Mouse (Mus musculus): ENCODE measurements around the gene Olfr1416. TPM values are rescaled to one million over a fixed set of nuclear protein-coding genes. Genes with fewer than 3 reads are reported as not detected.

Gene Olfr1416
- polyA plus RNA-seq, 1 experiment, result not detected

DNA sequence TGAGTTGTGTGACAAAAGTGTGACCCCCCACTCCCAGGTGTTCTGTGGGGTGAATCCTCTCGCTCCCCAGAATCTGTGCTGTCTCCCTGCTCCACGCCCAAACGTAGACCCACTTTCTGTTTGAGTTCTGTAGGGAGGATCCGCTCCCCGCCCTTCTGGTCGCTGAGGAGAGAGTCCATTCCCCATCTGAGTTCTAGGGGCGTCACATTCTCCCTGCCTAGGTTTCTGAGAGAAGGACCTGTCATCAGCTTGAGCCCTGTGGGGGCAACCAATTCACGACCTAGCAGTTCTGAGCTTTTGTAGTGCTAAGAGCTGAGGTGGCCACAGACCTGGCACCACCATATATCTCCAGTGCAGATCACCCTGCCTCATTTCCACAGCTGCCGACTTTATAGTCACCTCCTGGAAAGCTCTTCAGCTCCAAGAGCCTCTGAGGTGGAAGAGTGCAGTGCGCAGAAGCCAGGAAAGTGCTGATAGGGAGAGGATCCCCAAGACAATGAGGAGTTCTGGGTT, 10.8 kb downstream of the Olfr1416 start:
- TF ChIP-seq POLR2A (IDR thresholded peaks at IDR 0.05; ENCODE audit: low read depth, low read length), result no peak
- no peak for TF ChIP-seq CTCF (IDR thresholded peaks at IDR 0.05; ENCODE audit: extremely low read depth, insufficient read length, insufficient replicate concordance, low read depth, low read length)
- H3K27ac ChIP-seq (ENCODE audit: insufficient read depth, low read depth, low read length), result peak overlapping the region; percentile 51
- WGBS, result under 1% methylated on average over 10 of the region's 10 CpGs
- peaks cover 5% of the 10 kb centered on the region; the same call in 1 of the 2 replicates for H3K4me1 ChIP-seq (ENCODE audit: control insufficient read depth, insufficient read depth, insufficient read length, low read length)
- peak overlapping the region; percentile 81 for H3K4me3 ChIP-seq (ENCODE audit: low read depth, low read length)
- H3K36me3 ChIP-seq (ENCODE audit: control insufficient read depth, insufficient read depth, low read length), result peaks cover 15% of the 10 kb centered on the region
- H3K27me3 ChIP-seq (ENCODE audit: control insufficient read depth, insufficient read depth, low read length), result no peaks in the 10 kb centered on the region

DNA sequence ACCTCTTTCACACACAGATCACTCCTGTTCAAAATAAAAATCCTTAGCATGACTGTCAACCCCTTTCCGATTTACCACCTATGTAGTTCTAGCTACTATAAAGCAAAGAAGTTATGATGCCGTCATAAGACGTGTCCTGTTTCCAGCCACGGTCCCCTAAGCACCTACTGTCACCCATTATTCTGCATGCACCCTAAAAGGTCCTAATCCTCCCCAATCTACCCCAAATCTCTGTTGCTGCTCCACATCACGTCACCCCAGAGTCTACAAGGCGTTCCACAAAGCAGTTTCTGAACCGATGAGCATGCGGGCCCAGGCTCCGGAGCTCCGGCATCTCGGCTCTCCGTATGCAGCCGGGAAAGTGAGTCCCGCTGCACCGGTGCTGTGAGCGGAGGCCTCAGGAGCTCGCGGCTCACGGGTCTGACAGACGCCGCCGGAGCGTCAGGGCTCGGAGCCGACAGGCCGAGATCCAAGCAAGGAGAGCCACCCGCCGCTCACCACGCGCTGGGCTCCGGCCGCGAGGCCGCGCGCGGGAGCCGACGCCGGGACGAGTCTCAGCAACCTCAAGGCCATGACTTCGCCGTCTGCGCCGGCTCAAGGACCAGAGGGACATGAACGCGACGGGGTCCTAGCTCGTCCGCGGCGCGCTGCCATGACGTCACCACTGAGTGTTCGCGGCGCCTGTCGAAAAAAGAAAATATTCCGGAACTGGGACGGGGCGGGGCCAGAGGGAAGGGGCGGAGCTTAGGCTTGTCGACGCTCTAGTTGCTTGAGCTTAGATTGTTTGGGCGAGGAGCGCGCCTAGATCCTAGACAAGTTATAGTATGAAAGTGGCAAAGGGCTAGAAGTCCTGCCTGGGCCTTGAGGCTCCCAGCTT, 11.5 kb downstream of the Olfr1416 start, which contains the start of gene Ndufa10:
TSS of gene Ndufa10 (minus strand) at position 696 of the 877 bp plus-strand sequence.
- under 1% methylated on average over 67 of the region's 67 CpGs for WGBS
- Histone ChIP-seq H3K27ac (ENCODE audit: insufficient read depth, low read depth, low read length) (peak within 1 kb of the TSS; percentile 54), H3K36me3 (ENCODE audit: control insufficient read depth, insufficient read depth, low read length) (peaks cover 18% of the 10 kb centered on the region), H3K4me1 (ENCODE audit: control insufficient read depth, insufficient read depth, insufficient read length, low read length) (peaks cover 5% of the 10 kb centered on the region; the same call in 1 of the 2 replicates), H3K27me3 (ENCODE audit: control insufficient read depth, insufficient read depth, low read length) (no peaks in the 10 kb centered on the region), H3K4me3 (ENCODE audit: low read depth, low read length) (peak within 1 kb of the TSS; percentile 81)
- TF ChIP-seq CTCF (IDR thresholded peaks at IDR 0.05; ENCODE audit: extremely low read depth, insufficient read length, insufficient replicate concordance, low read depth, low read length) (no peak), POLR2A (IDR thresholded peaks at IDR 0.05; ENCODE audit: low read depth, low read length) (peak; percentile 57)

DNA sequence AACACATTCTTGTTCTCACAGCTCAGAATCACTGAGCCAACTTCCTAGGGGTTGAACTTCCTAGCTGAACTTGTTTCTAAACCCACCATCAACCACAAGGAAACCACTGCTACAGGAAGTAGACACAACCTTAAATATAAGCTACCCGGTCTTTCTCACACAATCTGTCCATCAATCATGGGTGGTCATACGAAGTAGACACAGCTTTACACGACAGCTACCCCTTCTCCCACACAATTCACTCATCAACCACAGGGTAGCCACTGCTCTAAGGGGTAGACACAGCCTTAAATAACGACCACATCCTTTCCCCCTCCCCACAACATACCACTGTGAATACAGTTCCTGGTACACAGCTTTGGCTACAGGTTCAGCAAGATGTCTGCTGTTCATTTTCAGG, 16.0 kb downstream of the Olfr1416 start:
- TF ChIP-seq POLR2A (IDR thresholded peaks at IDR 0.05; ENCODE audit: low read depth, low read length), result no peak
- TF ChIP-seq CTCF (IDR thresholded peaks at IDR 0.05; ENCODE audit: extremely low read depth, insufficient read length, insufficient replicate concordance, low read depth, low read length), result no peak
- Histone ChIP-seq H3K4me3 (ENCODE audit: low read depth, low read length) (no peak overlapping the region), H3K27me3 (ENCODE audit: control insufficient read depth, insufficient read depth, low read length) (no peaks in the 10 kb centered on the region), H3K4me1 (ENCODE audit: control insufficient read depth, insufficient read depth, insufficient read length, low read length) (peaks cover 2% of the 10 kb centered on the region; the same call in 1 of the 2 replicates), H3K27ac (ENCODE audit: insufficient read depth, low read depth, low read length) (peak overlapping the region; percentile 15; the same call in 1 of the 2 replicates), H3K36me3 (ENCODE audit: control insufficient read depth, insufficient read depth, low read length) (peaks cover 58% of the 10 kb centered on the region)
- 68% methylated on average over 4 of the region's 4 CpGs for WGBS

DNA sequence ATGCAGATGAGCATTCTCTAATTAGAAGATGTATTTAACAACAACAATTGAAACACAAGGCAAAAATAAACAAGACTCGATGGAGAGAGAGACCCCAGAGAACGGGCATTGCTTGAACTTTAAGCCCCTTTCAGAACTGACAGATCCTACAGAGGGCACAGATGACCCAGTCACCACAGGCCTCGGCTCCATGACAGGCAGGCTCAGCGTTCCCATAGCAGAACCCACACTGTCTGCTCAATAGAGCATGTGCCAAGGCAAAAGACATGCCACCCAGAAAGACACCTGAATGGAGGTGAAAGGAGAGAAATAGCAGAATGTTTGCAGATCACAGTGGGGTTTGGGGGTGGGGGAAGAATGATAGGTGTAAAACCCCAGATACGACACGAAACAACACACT, 26.5 kb downstream of the Olfr1416 start:
- WGBS, result 93% methylated on average over 6 of the region's 6 CpGs
- no peak overlapping the region for H3K27ac ChIP-seq (ENCODE audit: insufficient read depth, low read depth, low read length)
- H3K4me1 ChIP-seq (ENCODE audit: control insufficient read depth, insufficient read depth, insufficient read length, low read length), result no peaks in the 10 kb centered on the region
- no peaks in the 10 kb centered on the region for H3K27me3 ChIP-seq (ENCODE audit: control insufficient read depth, insufficient read depth, low read length)
- peaks cover 58% of the 10 kb centered on the region for H3K36me3 ChIP-seq (ENCODE audit: control insufficient read depth, insufficient read depth, low read length)
- H3K4me3 ChIP-seq (ENCODE audit: low read depth, low read length), result no peak overlapping the region
- TF ChIP-seq CTCF (IDR thresholded peaks at IDR 0.05; ENCODE audit: extremely low read depth, insufficient read length, insufficient replicate concordance, low read depth, low read length) (no peak), POLR2A (IDR thresholded peaks at IDR 0.05; ENCODE audit: low read depth, low read length) (no peak)

DNA sequence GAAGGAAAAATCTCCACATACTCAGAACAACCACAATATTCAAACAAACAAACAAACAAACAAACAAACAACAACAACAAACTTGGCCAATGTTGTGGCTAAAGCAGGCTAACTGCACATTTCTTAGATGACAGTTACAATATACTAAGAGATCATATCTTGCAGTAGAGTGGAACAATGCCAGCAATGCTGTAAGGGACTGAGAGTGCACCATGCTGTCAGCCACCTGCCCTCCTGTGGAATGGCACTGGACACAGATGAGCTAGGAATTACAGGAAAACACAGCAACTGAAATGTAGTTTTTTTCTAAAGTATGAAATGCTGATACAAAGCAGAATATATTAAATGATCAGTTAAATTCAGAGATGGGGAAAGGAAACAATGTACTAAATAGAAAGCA, 27.2 kb downstream of the Olfr1416 start:
- peaks cover 60% of the 10 kb centered on the region for H3K36me3 ChIP-seq (ENCODE audit: control insufficient read depth, insufficient read depth, low read length)
- H3K4me3 ChIP-seq (ENCODE audit: low read depth, low read length), result no peak overlapping the region
- no peak for TF ChIP-seq POLR2A (IDR thresholded peaks at IDR 0.05; ENCODE audit: low read depth, low read length)
- no peaks in the 10 kb centered on the region for H3K27me3 ChIP-seq (ENCODE audit: control insufficient read depth, insufficient read depth, low read length)
- H3K4me1 ChIP-seq (ENCODE audit: control insufficient read depth, insufficient read depth, insufficient read length, low read length), result no peaks in the 10 kb centered on the region
- H3K27ac ChIP-seq (ENCODE audit: insufficient read depth, low read depth, low read length), result no peak overlapping the region

DNA sequence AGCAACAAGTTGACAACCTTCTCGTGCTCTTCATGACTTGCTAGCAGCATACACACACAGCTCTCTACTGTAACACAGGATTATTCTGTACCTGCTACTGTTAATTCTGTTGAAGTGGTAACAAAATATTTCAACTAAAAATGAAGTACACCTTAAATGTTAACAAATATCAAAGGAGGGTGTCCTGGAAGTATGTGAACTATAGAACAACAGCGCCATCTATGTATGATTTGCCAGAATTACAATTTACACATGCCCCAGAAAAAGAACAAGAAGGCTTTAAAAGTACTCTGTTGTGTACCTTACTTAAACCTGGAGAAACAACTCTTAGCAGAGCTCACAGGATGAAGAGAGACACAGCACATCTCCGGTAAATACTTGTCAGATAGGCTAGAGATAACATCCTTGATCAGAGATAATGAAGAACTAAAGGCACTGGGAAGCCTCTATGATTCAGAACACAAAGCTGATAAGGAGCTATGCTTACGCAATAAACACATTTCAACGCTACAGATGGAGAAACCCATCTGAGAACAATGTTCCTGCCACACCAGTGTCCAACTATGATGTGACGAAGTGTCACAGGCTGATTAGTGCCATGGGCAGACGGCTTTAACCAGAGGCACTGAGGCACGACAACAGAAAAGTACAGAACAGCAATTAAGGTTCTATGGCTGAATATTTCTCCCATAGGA, 31.0 kb downstream of the Olfr1416 start:
- peaks cover 60% of the 10 kb centered on the region for H3K36me3 ChIP-seq (ENCODE audit: control insufficient read depth, insufficient read depth, low read length)

DNA sequence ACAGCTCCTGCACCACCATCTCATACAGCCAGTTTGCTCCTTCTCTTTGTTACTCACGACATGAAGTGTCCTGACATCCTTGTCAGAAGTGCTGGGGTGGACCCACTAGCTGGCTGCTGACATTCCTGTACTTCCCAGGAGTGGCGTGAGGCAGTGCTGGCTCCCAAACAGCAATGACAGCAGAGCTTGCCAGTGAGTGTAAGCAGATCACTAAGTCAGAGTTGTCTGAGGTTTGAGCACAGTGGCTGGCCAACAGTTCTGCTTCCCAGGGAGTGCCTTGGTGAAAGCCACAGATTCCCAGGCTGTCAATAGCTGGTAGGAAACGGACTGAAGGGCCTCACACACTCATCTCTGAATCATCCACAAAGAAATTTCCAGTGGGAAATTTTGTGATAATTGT, 36.6 kb downstream of the Olfr1416 start:
- no peak overlapping the region for H3K27ac ChIP-seq (ENCODE audit: insufficient read depth, low read depth, low read length)
- TF ChIP-seq POLR2A (IDR thresholded peaks at IDR 0.05; ENCODE audit: low read depth, low read length) (no peak), CTCF (IDR thresholded peaks at IDR 0.05; ENCODE audit: extremely low read depth, insufficient read length, insufficient replicate concordance, low read depth, low read length) (no peak)
- WGBS, result 85% methylated on average over 3 of the region's 3 CpGs
- H3K36me3 ChIP-seq (ENCODE audit: control insufficient read depth, insufficient read depth, low read length), result peaks cover 67% of the 10 kb centered on the region
- no peak overlapping the region for H3K4me3 ChIP-seq (ENCODE audit: low read depth, low read length)
- H3K4me1 ChIP-seq (ENCODE audit: control insufficient read depth, insufficient read depth, insufficient read length, low read length), result no peaks in the 10 kb centered on the region
- H3K27me3 ChIP-seq (ENCODE audit: control insufficient read depth, insufficient read depth, low read length), result no peaks in the 10 kb centered on the region

More for the DNA sequence above, 31.0 kb downstream of the Olfr1416 start:
- no peaks in the 10 kb centered on the region for H3K27me3 ChIP-seq (ENCODE audit: control insufficient read depth, insufficient read depth, low read length)
- 59% methylated on average over 8 of the region's 8 CpGs for WGBS
- no peak overlapping the region for H3K27ac ChIP-seq (ENCODE audit: insufficient read depth, low read depth, low read length)
- no peak for TF ChIP-seq CTCF (IDR thresholded peaks at IDR 0.05; ENCODE audit: extremely low read depth, insufficient read length, insufficient replicate concordance, low read depth, low read length)
- TF ChIP-seq POLR2A (IDR thresholded peaks at IDR 0.05; ENCODE audit: low read depth, low read length), result no peak
- no peaks in the 10 kb centered on the region for H3K4me1 ChIP-seq (ENCODE audit: control insufficient read depth, insufficient read depth, insufficient read length, low read length)
- no peak overlapping the region for H3K4me3 ChIP-seq (ENCODE audit: low read depth, low read length)

Measured in small intestine, adult 2 months (tissue).